Mouse (Mus musculus) hindbrain, embryonic 15.5 days (tissue): ENCODE data around the gene Tmem239. TPM values are rescaled to one million over a fixed set of nuclear protein-coding genes. Genes with fewer than 3 reads are reported as not detected.

Experiments used
- polyA plus RNA-seq: library from polyadenylated mRNA; unstranded; fragments of >200 nt; fragmentation: Nextera tagmentation; extraction: Ambion mirVana; gene quantifications from 2 replicates; pipeline ENCODE4 v1.2.1, GENCODE M21; 2015

The Tmem239 gene
- polyA plus RNA-seq, 1 experiment from 2014 or later, result 0.36 TPM

Other genes with a start within 250 kb of the Tmem239 start
- gene Snrpb, start 227.1 kb upstream of the Tmem239 start, polyA plus RNA-seq, result 326 and 337 TPM in 2 replicates
- gene Tmc2, start 211.3 kb upstream of the Tmem239 start, polyA plus RNA-seq, result not detected in 2 replicates
- 225 and 240 TPM in 2 replicates for gene Nop56, start 132.0 kb upstream of the Tmem239 start, polyA plus RNA-seq
- 183 and 194 TPM in 2 replicates for gene Idh3b, start 121.9 kb upstream of the Tmem239 start, polyA plus RNA-seq
- 7.0 and 7.5 TPM in 2 replicates for gene Ebf4, start 111.3 kb upstream of the Tmem239 start, polyA plus RNA-seq
- 29.0 and 32.6 TPM in 2 replicates for gene Cpxm1, start 8.9 kb upstream of the Tmem239 start, polyA plus RNA-seq
- 0.12 and 0.26 TPM in 2 replicates for gene Gm28372, start 1.2 kb upstream of the Tmem239 start, polyA plus RNA-seq
- 0.38 and 0.97 TPM in 2 replicates for gene 1700020A23Rik, start 1.2 kb upstream of the Tmem239 start, polyA plus RNA-seq
- gene Vps16, start 17.9 kb downstream of the Tmem239 start, polyA plus RNA-seq, result 102 and 105 TPM in 2 replicates
- 12.5 and 13.2 TPM in 2 replicates for gene Pced1a, start 18.2 kb downstream of the Tmem239 start, polyA plus RNA-seq
- gene Ptpra, start 43.8 kb downstream of the Tmem239 start, polyA plus RNA-seq, result 133 and 145 TPM in 2 replicates
- gene Mrps26, start 157.3 kb downstream of the Tmem239 start, polyA plus RNA-seq, result 100 and 106 TPM in 2 replicates
- 0.42 TPM in 1 of 2 replicates, not detected in the other for gene Oxt, start 169.7 kb downstream of the Tmem239 start, polyA plus RNA-seq
- gene Avp, start 176.1 kb downstream of the Tmem239 start, polyA plus RNA-seq, result not detected in 2 replicates
- gene Fastkd5, start 223.5 kb downstream of the Tmem239 start, polyA plus RNA-seq, result 9.5 and 11.4 TPM in 2 replicates
- 9.0 and 10.0 TPM in 2 replicates for gene Ubox5, start 223.6 kb downstream of the Tmem239 start, polyA plus RNA-seq
- gene Lzts3, start 236.3 kb downstream of the Tmem239 start, polyA plus RNA-seq, result 17.9 and 19.8 TPM in 2 replicates